Mouse (Mus musculus): ENCODE results near the gene Luc7l2.

DNA sequence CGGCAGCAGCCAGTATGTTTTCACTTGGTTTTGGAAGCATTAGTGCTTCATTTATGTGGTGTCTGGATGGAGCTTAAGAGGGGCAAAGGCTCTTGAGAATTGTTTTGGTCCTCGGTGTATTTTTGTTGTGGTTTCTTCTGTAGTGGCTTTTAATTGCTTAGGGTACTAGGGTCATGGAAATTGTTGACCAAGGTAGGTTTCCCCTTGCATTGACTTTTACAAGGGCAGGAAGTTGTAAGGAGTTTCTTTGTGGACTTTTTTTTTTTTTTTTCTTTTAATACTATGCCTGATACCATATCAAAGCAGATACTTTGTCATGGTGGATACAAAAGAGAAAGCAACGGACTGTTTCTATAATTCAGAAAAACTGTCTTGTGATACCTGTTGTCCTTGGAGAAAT is 30.6 kb downstream of the Luc7l2 start:
- TF ChIP-seq CTCF (IDR thresholded peaks at IDR 0.05; ENCODE audit: borderline replicate concordance, insufficient read depth, low read depth, low read length) (no peak), POLR2A (IDR thresholded peaks at IDR 0.05; ENCODE audit: borderline replicate concordance, insufficient read depth, low read length) (no peak)
